ENCODE assay signal across 28 mouse cellular contexts in genomic region chr17:85757647-85758046, GRCm38 (mm10).
"Had no signal": no experiment of that assay in that cellular context is flagged by ENCODE, and none has a peak within 500 bp of the region (broad histone marks: within the 10 kb centered on the region; RNA-seq: fewer than 3 reads in every experiment).

No protein-coding gene starts in this region.

- H3K9ac ChIP-seq: heart, embryonic 13.5 days; heart, embryonic 15.5 days; hindbrain, embryonic 13.5 days; hindbrain, embryonic 15.5 days; kidney, embryonic 15.5 days; limb, embryonic 13.5 days; limb, embryonic 15.5 days; liver, embryonic 12.5 days; liver, embryonic 14.5 days had no signal

- H3K9me3 ChIP-seq: heart, embryonic 15.5 days; kidney, embryonic 15.5 days; limb, embryonic 15.5 days; liver, embryonic 12.5 days had no signal

- ATAC-seq: hindbrain, postnatal 0 days; intestine, embryonic 16.5 days; liver, embryonic 12.5 days had no signal

- H3K27me3 ChIP-seq: heart, embryonic 13.5 days; heart, embryonic 15.5 days; kidney, embryonic 15.5 days; limb, embryonic 15.5 days; liver, embryonic 12.5 days had no signal

- H3K4me2 ChIP-seq: heart, embryonic 11.5 days; heart, embryonic 13.5 days; heart, embryonic 15.5 days; hindbrain, embryonic 13.5 days; hindbrain, embryonic 15.5 days; kidney, embryonic 15.5 days; limb, embryonic 13.5 days; limb, embryonic 15.5 days; liver, embryonic 12.5 days had no signal

- H3K4me1 ChIP-seq: heart, embryonic 13.5 days; heart, embryonic 15.5 days; hindbrain, embryonic 13.5 days; hindbrain, embryonic 15.5 days; liver, embryonic 12.5 days had no signal

- H3K36me3 ChIP-seq: heart, embryonic 13.5 days; heart, embryonic 15.5 days; hindbrain, embryonic 13.5 days; hindbrain, embryonic 15.5 days; kidney, embryonic 15.5 days; limb, embryonic 13.5 days; limb, embryonic 15.5 days; liver, embryonic 12.5 days had no signal

- DNase-seq: gastrocnemius, adult 2 months; gastrocnemius, postnatal 10 days; gastrocnemius, postnatal 25 days; heart, adult 11 months; heart, adult 2 months; heart, postnatal 14 days; heart, postnatal 36 days; kidney, adult 11 months; kidney, adult 2 months; kidney, adult 9 months; kidney, postnatal 14 days; kidney, postnatal 36 days; layer of hippocampus, adult 9-11 months; layer of hippocampus, postnatal 36 days; left cerebral cortex, postnatal 4 days had no signal

- H3K4me3 ChIP-seq: gastrocnemius, adult 2 months; heart, adult 2 months; heart, embryonic 13.5 days; heart, embryonic 15.5 days; hindbrain, embryonic 13.5 days; hindbrain, embryonic 15.5 days; kidney, embryonic 15.5 days; limb, embryonic 13.5 days; limb, embryonic 15.5 days; liver, embryonic 12.5 days had no signal

- H3K27ac ChIP-seq: gastrocnemius, adult 2 months; heart, adult 2 months; heart, embryonic 13.5 days; heart, embryonic 15.5 days; hindbrain, embryonic 13.5 days; hindbrain, embryonic 15.5 days; hindbrain, postnatal 0 days; kidney, embryonic 15.5 days; kidney, postnatal 0 days; limb, embryonic 13.5 days; limb, embryonic 15.5 days; liver, embryonic 12.5 days; liver, embryonic 14.5 days had no signal
